Mouse (Mus musculus) heart, embryonic 14.5 days (tissue): ENCODE data around the gene Zfp292. TPM values are rescaled to one million over a fixed set of nuclear protein-coding genes. Genes with fewer than 3 reads are reported as not detected.

ENCODE experiments used
- ATAC-seq: fragments of 200-750 bp; cut with Nextera tagmentation; 2 replicates; pipeline ENCODE4 v1.8.0; 2017; ENCODE audit warnings: low read depth, moderate TSS enrichment; ENCODE audit not compliant: insufficient number of reproducible peaks, insufficient read depth, low FRiP score
- H3K27ac ChIP-seq, 2 experiments: fragments of 200-500 bp in 1 of 2; fragments of 300-500 bp in 1 of 2; sonication (generic) in 1 of 2; replicated peaks in 1 of 2; 2 replicates each; pipeline ENCODE4 v1.5.1; 2012 to 2014; ENCODE audit warnings: low read depth in 2 of 2, low read length in 2 of 2, control low read depth in 1 of 2, mild to moderate bottlenecking in 1 of 2, mixed read lengths in 1 of 2; ENCODE audit not compliant: control insufficient read depth in 1 of 2, insufficient read depth in 1 of 2
- H3K27me3 ChIP-seq: fragments of 300-500 bp; sonication (generic); 2 replicates; pipeline ENCODE4 v1.6.1; 2014; ENCODE audit warnings: mild to moderate bottlenecking, low read length, control low read depth; ENCODE audit not compliant: control insufficient read depth, insufficient read depth
- H3K36me3 ChIP-seq: fragments of 300-500 bp; sonication (generic); 2 replicates; pipeline ENCODE4 v1.6.1; 2014; ENCODE audit warnings: mild to moderate bottlenecking, control low read depth, low read length, mixed read lengths; ENCODE audit not compliant: control insufficient read depth, insufficient read depth
- H3K4me1 ChIP-seq, 2 experiments: fragments of 200-500 bp in 1 of 2; fragments of 300-500 bp in 1 of 2; sonication (generic) in 1 of 2; 2 replicates each; pipeline ENCODE4 v1.6.1; 2012 to 2014; ENCODE audit warnings: low read length in 2 of 2, control low read depth in 1 of 2, mixed read lengths in 1 of 2; ENCODE audit not compliant: control insufficient read depth in 2 of 2, insufficient read depth in 2 of 2
- H3K4me2 ChIP-seq: fragments of 300-500 bp; sonication (generic); 2 replicates; pipeline ENCODE4 v1.6.1; 2014; ENCODE audit warnings: mild to moderate bottlenecking, low read length
- H3K4me3 ChIP-seq, 2 experiments: fragments of 200-500 bp in 1 of 2; fragments of 300-500 bp in 1 of 2; sonication (generic) in 1 of 2; 2 replicates each; pipeline ENCODE4 v1.5.1; 2012 to 2014; ENCODE audit warnings: low read length in 2 of 2, mild to moderate bottlenecking in 2 of 2, control low read depth in 1 of 2, low read depth in 1 of 2, moderate library complexity in 1 of 2; ENCODE audit not compliant: control insufficient read depth in 1 of 2, insufficient read depth in 1 of 2
- H3K9ac ChIP-seq: fragments of 300-500 bp; sonication (generic); 2 replicates; pipeline ENCODE4 v1.6.1; 2014; ENCODE audit warnings: mild to moderate bottlenecking, low read length
- H3K9me3 ChIP-seq: fragments of 300-500 bp; sonication (generic); 2 replicates; pipeline ENCODE4 v1.6.1; 2016; ENCODE audit warnings: low read length, control low read depth; ENCODE audit not compliant: control insufficient read depth
- WGBS: fragments of 180-500 bp; shearing (Covaris S2); extraction: QIAGEN DNeasy Blood & Tissue Kit; methylation state at CpG from one replicate; pipeline ENCODE4 v1.1.7; 2014; 5-methylcytosine and 5-hydroxymethylcytosine counted together
- polyA plus RNA-seq: library from polyadenylated mRNA; unstranded; fragments of >200 nt; fragmentation: Nextera tagmentation; extraction: Ambion mirVana; gene quantifications from 2 replicates; pipeline ENCODE4 v1.2.1, GENCODE M21; 2014

The Zfp292 gene
- polyA plus RNA-seq, 1 experiment from 2014 or later = 17.8 TPM

DNA sequence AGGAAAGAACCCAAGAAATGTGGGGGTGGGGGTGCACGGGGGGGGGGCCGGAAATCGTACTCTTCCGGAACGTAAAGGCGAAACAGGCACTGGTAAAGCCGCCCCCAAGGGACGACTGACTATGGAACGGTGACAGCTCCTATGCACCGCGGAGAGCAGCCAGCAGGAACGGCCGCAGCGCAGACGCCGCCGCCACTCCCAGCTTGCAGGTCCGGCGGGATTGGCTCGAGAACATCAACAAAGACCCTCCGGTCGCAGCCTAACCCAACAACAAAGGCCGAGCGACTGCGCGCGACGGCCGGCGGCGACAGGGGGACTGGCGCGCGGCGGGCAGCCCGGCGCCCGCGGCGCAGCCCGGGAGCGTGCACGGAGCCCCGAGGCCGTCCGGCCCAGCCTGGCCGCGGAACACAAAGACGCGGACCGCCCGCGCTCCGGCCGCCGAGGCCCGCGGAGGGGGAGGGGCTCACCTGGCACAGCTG is 430 bp downstream of the Zfp292 start:
- H3K36me3 ChIP-seq = no peaks in the 10 kb centered on the region; the same call in 1 of the 2 replicates
- no peaks in the 10 kb centered on the region for H3K27me3 ChIP-seq
- WGBS = under 1% methylated on average over 40 of the region's 58 CpGs
- H3K9ac ChIP-seq = peak overlapping the region; percentile 99
- peak; percentile 71 for ATAC-seq
- peak overlapping the region; percentile 87 to 99 for H3K4me3 ChIP-seq
- peak overlapping the region; percentile 94 to 99 for H3K27ac ChIP-seq
- H3K4me1 ChIP-seq = peaks cover 5 to 17% of the 10 kb centered on the region in 2 experiments; a peak in 3 of 4 replicates
- peak overlapping the region; percentile 86 for H3K4me2 ChIP-seq
- H3K9me3 ChIP-seq = no peaks in the 10 kb centered on the region

- H3K36me3 ChIP-seq = no peaks in the 10 kb centered on the region; the same call in 1 of the 2 replicates
- 9% methylated on average over 4 of the region's 4 CpGs for WGBS
- peak overlapping the region; percentile 99 for H3K9ac ChIP-seq
- peak overlapping the region; percentile 87 to 99; a peak in 3 of 4 replicates for H3K4me3 ChIP-seq
- no peaks in the 10 kb centered on the region for H3K27me3 ChIP-seq
- H3K27ac ChIP-seq = peak overlapping the region in 1 of 2 experiments; percentile 99; a peak in 2 of 4 replicates
- H3K4me1 ChIP-seq = peaks cover 5 to 17% of the 10 kb centered on the region in 2 experiments; a peak in 3 of 4 replicates
- peak overlapping the region; percentile 86 for H3K4me2 ChIP-seq
- no peaks in the 10 kb centered on the region for H3K9me3 ChIP-seq
- no peak for ATAC-seq
Observed at GRCm38 (mm10) chr4:34881851-34882250, 909 bp downstream of the Zfp292 start.

- peak overlapping the region; percentile 99 for H3K9ac ChIP-seq
- no peak overlapping the region for H3K27ac ChIP-seq
- H3K4me1 ChIP-seq = peaks cover 5 to 17% of the 10 kb centered on the region in 2 experiments; a peak in 3 of 4 replicates
- peak overlapping the region in 1 of 2 experiments; percentile 99; a peak in 2 of 4 replicates for H3K4me3 ChIP-seq
- peak overlapping the region; percentile 86 for H3K4me2 ChIP-seq
- no peak for ATAC-seq
- no peaks in the 10 kb centered on the region for H3K9me3 ChIP-seq
- no peaks in the 10 kb centered on the region for H3K27me3 ChIP-seq
- 84% methylated on average over 10 of the region's 10 CpGs for WGBS
- H3K36me3 ChIP-seq = no peaks in the 10 kb centered on the region; the same call in 1 of the 2 replicates
Observed at GRCm38 (mm10) chr4:34880921-34881650, 1.7 kb downstream of the Zfp292 start.

- Histone ChIP-seq H3K27me3 (no peaks in the 10 kb centered on the region), H3K27ac (no peak overlapping the region)
- WGBS = 76% methylated on average over 1 of the region's 1 CpGs
Observed at GRCm38 (mm10) chr4:34874234-34874633, 8.5 kb downstream of the Zfp292 start.

DNA sequence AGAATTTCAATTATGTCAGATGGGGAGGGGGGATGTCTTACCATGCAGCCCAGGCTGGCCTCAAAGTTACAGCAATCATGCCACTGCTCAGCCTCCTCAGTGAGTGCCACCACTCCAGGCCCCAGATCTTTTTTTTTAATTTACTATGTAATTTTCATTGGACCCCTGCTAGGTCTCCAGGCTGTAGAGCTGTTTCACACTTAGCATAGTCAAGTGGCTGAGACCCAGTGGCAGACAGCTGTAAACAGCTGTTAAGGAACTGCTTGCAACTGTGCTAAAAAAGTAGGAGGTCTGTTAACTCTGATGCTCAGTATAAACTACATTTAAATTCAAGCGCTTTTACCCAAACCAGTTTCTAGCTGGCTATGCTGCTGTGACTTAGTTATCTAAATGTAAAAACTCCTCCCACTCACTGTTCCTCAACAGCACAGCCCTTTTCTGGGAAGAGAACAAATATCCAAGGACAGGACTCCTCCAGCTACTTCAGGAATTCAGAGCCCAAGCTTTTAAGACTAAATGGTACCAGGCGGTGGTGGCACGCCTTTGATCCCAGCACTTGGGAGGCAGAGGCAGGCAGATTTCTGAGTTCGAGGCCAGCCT is 9.8 kb downstream of the Zfp292 start:
- H3K4me1 ChIP-seq = peaks cover 0 to 19% of the 10 kb centered on the region in 2 experiments; a peak in 1 of 4 replicates
- no peak overlapping the region for H3K9ac ChIP-seq
- H3K9me3 ChIP-seq = no peaks in the 10 kb centered on the region
- H3K36me3 ChIP-seq = no peaks in the 10 kb centered on the region
- H3K27me3 ChIP-seq = no peaks in the 10 kb centered on the region
- H3K4me2 ChIP-seq = no peak overlapping the region
- H3K4me3 ChIP-seq = no peak overlapping the region
- H3K27ac ChIP-seq = no peak overlapping the region
- ATAC-seq = no peak; the same call in 1 of the 2 replicates
- WGBS = 80% methylated on average over 4 of the region's 4 CpGs

More at GRCm38 (mm10) chr4:34874234-34874633, 8.5 kb downstream of the Zfp292 start:
- no peak for ATAC-seq
- Histone ChIP-seq H3K4me3 (no peak overlapping the region), H3K9me3 (no peaks in the 10 kb centered on the region), H3K4me2 (no peak overlapping the region), H3K4me1 (peaks cover 0 to 19% of the 10 kb centered on the region in 2 experiments; a peak in 1 of 4 replicates), H3K9ac (no peak overlapping the region), H3K36me3 (no peaks in the 10 kb centered on the region)

DNA sequence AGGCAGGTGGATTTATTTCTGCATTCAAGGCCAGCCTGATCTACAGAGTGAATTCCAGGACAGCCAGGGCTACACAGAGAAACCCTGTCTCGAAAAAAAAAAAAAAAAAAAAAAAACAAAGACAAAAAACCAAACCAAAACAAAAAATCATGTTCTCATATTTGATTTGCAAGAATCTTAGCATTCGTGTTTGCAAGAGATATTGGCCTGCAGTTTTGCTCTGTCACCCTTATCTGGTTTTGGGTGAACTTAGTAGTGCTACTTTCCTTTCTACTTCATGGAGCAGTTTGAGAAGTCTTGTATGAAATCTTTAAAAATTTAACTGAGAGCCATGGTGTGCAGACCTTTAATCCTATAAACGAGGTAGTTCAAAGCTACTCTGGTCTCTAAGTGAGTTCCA is 12.9 kb downstream of the Zfp292 start:
- no peak for ATAC-seq
- Histone ChIP-seq H3K9me3 (no peaks in the 10 kb centered on the region), H3K36me3 (no peaks in the 10 kb centered on the region), H3K4me1 (peaks cover 0 to 16% of the 10 kb centered on the region in 2 experiments; a peak in 1 of 4 replicates), H3K4me3 (no peak overlapping the region), H3K27me3 (no peaks in the 10 kb centered on the region), H3K27ac (no peak overlapping the region), H3K9ac (no peak overlapping the region), H3K4me2 (no peak overlapping the region)
- 77% methylated on average over 3 of the region's 3 CpGs for WGBS

DNA sequence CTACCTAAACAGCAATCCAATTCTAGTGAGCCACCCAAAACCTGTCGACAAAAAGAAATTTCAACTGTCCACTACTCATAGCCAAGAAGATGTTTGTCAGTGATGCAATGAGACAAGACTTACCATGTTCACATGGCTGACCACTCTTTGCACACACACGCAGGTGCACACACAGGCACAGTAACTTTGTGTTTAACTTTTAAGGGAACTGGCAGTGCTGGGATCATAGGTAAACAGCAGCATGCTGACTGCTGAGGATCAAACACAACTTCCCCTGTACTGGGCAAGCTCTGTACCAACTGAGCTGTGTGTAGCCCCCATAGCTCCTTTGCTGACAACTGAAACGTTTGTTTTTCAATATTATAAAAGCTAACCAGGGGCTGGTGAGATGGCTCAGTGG is 21.3 kb downstream of the Zfp292 start:
- H3K4me1 ChIP-seq = peaks cover 0 to 16% of the 10 kb centered on the region in 2 experiments; a peak in 2 of 4 replicates
- no peak overlapping the region for H3K4me2 ChIP-seq
- H3K27me3 ChIP-seq = no peaks in the 10 kb centered on the region
- H3K9ac ChIP-seq = no peak overlapping the region
- no peak overlapping the region for H3K4me3 ChIP-seq
- no peak for ATAC-seq
- no peak overlapping the region for H3K27ac ChIP-seq
- no peaks in the 10 kb centered on the region for H3K36me3 ChIP-seq
- H3K9me3 ChIP-seq = no peaks in the 10 kb centered on the region
- 84% methylated on average over 3 of the region's 3 CpGs for WGBS
